Mouse (Mus musculus): ENCODE results near the gene Gsta1. TPM values are rescaled to one million over a fixed set of nuclear protein-coding genes. Genes with fewer than 3 reads are reported as not detected.
A peak's percentile ranks its signal among the peaks of the same experiment; 100 is the strongest.
"Not testable (repeated sequence)": the region's sequence is repeated elsewhere in the genome, so short reads cannot be mapped to it uniquely, and the experiment has no call there.

Gsta1 gene
- polyA plus RNA-seq, 2 experiments from 2014 or later, result not detected

- peak; percentile 53 for ATAC-seq
Measured at GRCm38 (mm10) chr9:78233121-78233695, 2.8 kb downstream of the Gsta1 start.

DNA sequence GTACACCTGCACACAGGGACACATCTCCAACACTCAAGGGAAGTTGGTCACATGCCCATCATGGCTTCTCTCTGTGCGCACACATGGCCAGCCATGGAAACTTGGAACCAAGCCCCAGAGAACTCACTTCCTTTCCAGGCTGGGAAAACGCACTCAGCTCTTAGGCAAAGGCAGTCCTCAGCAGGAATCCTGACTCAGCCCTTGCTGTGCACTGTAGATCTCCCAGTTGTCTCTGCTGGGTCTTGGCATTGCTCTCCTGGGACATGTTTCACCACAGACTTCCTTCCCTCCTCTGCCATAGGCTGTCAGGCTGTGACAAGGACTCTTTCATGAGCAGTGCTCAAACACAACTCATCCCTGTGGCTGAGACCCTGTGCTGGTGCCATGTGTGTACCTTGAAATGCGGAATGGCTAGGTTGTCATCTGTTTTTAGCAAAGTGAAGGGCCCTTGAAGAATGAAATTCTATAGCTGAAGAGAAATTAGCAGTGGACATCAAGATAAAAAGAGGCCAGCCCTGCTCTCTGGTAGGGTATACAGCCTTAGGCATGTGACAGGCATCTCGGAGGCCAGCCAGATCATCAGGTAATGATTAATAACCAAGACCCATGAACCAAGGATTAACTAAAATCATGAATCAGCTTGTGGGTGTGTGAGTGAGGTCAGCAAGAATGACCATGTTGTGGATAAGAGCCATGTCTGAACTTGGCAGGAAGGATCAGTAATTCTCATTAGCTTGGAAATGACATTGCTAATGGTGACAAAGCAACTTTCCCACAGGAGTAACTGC is 25.4 kb downstream of the Gsta1 start:
- ATAC-seq, result not testable (repeated sequence)

DNA sequence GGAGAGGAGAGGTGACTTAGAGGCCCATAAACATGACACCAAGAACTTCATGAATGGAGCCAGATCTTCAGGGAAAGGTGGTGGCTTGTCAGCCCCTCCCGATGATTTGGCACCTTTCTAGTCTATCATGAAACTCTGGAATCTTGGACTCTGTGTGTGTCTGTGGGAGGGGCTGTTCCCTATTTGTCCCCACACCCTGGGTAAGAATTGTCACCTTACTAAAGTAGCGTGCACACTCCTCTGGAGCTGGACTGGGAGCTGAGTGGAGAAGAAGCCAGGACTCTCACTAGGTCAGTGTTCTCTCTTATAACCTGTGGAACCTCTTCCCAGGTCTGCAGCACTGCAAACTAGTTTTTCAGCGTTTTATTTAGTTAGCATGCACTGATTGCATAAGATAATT is 26.5 kb downstream of the Gsta1 start, which contains the start of gene Gm3776:
Gm3776 (plus strand) TSS at position 216 of the 400 bp plus-strand sequence.
- not testable (repeated sequence) for ATAC-seq

- ATAC-seq, result peak; percentile 87
Measured at GRCm38 (mm10) chr9:78259688-78260087, 29.2 kb downstream of the Gsta1 start.

- ATAC-seq, result not testable (repeated sequence)
Measured at GRCm38 (mm10) chr9:78270945-78271344, 40.5 kb downstream of the Gsta1 start.

DNA sequence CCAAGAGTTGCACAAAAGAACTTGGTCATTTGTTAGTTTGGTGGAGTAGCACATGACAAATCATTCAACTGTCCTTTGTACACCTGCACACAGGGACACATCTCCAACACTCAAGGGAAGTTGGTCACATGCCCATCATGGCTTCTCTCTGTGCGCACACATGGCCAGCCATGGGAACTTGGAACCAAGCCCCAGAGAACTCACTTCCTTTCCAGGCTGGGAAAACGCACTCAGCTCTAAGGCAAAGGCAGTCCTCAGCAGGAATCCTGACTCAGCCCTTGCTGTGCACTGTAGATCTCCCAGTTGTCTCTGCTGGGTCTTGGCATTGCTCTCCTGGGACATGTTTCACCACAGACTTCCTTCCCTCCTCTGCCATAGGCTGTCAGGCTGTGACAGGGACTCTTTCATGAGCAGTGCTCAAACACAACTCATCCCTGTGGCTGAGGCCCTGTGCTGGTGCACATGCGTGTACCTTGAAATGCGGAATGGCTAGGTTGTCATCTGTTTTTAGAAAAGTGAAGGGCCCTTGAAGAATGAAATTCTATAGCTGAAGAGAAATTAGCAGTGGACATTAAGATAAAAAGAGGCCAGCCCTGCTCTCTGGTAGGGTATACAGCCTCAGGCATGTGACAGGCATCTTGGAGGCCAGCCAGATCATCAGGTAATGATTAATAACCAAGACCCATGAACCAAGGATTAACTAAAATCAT is 51.7 kb downstream of the Gsta1 start:
- ATAC-seq, result not testable (repeated sequence)

DNA sequence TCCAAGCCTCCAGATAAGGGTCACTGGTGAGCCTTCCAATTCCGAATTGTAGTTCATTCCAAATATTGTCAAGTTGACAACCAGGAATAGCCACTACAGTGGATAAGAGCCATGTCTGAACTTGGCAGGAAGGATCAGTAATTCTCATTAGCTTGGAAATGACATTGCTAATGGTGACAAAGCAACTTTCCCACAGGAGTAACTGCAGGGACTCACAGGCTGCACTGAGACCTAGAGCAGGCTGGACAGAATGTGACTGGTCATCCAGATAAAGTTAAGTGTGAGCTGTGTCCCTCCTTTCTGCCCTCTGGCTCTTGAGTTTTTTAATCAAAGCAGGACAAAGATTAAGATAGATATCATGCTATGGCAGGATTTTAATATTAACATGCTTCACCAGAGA is 58.6 kb downstream of the Gsta1 start:
- ATAC-seq, result not testable (repeated sequence)

DNA sequence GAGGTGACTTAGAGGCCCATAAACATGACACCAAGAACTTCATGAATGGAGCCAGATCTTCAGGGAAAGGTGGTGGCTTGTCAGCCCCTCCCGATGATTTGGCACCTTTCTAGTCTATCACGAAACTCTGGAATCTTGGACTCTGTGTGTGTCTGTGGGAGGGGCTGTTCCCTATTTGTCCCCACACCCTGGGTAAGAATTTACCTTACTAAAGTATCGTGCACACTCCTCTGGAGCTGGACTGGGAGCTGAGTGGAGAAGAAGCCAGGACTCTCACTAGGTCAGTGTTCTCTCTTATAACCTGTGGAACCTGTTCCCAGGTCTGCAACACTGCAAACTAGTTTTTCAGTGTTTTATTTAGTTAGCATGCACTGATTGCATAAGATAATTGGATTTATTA is 59.3 kb downstream of the Gsta1 start, which contains the start of gene Gm10639:
Gm10639 (plus strand) TSS at position 201 of the 400 bp plus-strand sequence.
- ATAC-seq, result not testable (repeated sequence)

Other genes starting within 250 kb of the Gsta1 start
- not detected for gene Gcm1, start 178.7 kb upstream of the Gsta1 start, polyA plus RNA-seq (2017; shearing (Covaris generic))
- gene Fbxo9, start 121.6 kb upstream of the Gsta1 start, polyA plus RNA-seq (2017; shearing (Covaris generic)), result 10 to 100 TPM; 25.4 to 29.3 TPM
- 10 to 100 TPM in 1 of 2 experiments, 1 to 10 TPM in 1; 9.0 to 10.2 TPM for gene Ick, start 121.5 kb upstream of the Gsta1 start, polyA plus RNA-seq (2017; shearing (Covaris generic))
- 10 to 100 TPM; 64.6 to 66.5 TPM for gene Gsta4, start 47.9 kb upstream of the Gsta1 start, polyA plus RNA-seq (2017; shearing (Covaris generic))
- gene Gm3776, start 26.5 kb downstream of the Gsta1 start, polyA plus RNA-seq (2017; shearing (Covaris generic)), result not detected
- gene Gm10639, start 59.3 kb downstream of the Gsta1 start, polyA plus RNA-seq (2017; shearing (Covaris generic)), result not detected
- gene Omt2a, start 84.1 kb downstream of the Gsta1 start, polyA plus RNA-seq (2017; shearing (Covaris generic)), result not detected
- not detected for gene Omt2b, start 96.9 kb downstream of the Gsta1 start, polyA plus RNA-seq (2017; shearing (Covaris generic))
- gene Gsta2, start 125.1 kb downstream of the Gsta1 start, polyA plus RNA-seq (2017; shearing (Covaris generic)), result not detected
- not detected for gene Dppa5a, start 137.5 kb downstream of the Gsta1 start, polyA plus RNA-seq (2017; shearing (Covaris generic))
- gene Ooep, start 148.1 kb downstream of the Gsta1 start, polyA plus RNA-seq (2017; shearing (Covaris generic)), result not detected
- gene Ddx43, start 165.1 kb downstream of the Gsta1 start, polyA plus RNA-seq (2017; shearing (Covaris generic)), result 1 to 10 TPM; 2.6 to 4.7 TPM
- gene Cgas, start 212.6 kb downstream of the Gsta1 start, polyA plus RNA-seq (2017; shearing (Covaris generic)), result 1 to 10 TPM; 2.3 to 3.1 TPM
- 10 to 100 TPM; 15.6 to 19.1 TPM for gene Mto1, start 217.6 kb downstream of the Gsta1 start, polyA plus RNA-seq (2017; shearing (Covaris generic))
- gene Gm17324, start 218.1 kb downstream of the Gsta1 start, polyA plus RNA-seq (2017; shearing (Covaris generic)), result under 1 TPM in 1 of 2 experiments, not detected in 1; 0.51 TPM